Mouse (Mus musculus): ENCODE results near the gene Mrpl21. TPM values are rescaled to one million over a fixed set of nuclear protein-coding genes. Genes with fewer than 3 reads are reported as not detected.

Gene Mrpl21
- polyA plus RNA-seq, 1 experiment = 77.6 TPM

GRCm38 (mm10) chr19:3264348-3264747, 18.4 kb upstream of the Mrpl21 start:
- H3K9ac ChIP-seq (ENCODE audit: low read depth, poor library complexity, severe bottlenecking) = no peak overlapping the region
- H3K27me3 ChIP-seq (ENCODE audit: control insufficient read depth, insufficient read depth, low read length, poor library complexity, severe bottlenecking) = no peaks in the 10 kb centered on the region
- H3K27ac ChIP-seq (ENCODE audit: insufficient read depth, low read length) = no peak overlapping the region
- H3K4me3 ChIP-seq (ENCODE audit: low read depth, low read length) = no peak overlapping the region
- H3K4me1 ChIP-seq (ENCODE audit: control insufficient read depth, insufficient read depth, low read length) = no peaks in the 10 kb centered on the region
- H3K36me3 ChIP-seq (ENCODE audit: control insufficient read depth, insufficient read depth, low read length, poor library complexity, severe bottlenecking) = no peaks in the 10 kb centered on the region
- TF ChIP-seq EP300 (IDR thresholded peaks at IDR 0.05; ENCODE audit: insufficient read depth, low read depth, low read length) (no peak), POLR2A (IDR thresholded peaks at IDR 0.05; ENCODE audit: insufficient read depth, low read length) (no peak), CTCF (IDR thresholded peaks at IDR 0.05; ENCODE audit: low read depth, low read length) (no peak)
- H3K9me3 ChIP-seq (replicated peaks; ENCODE audit: control insufficient read depth, insufficient read depth, low read length, poor library complexity, severe bottlenecking) = no peaks in the 10 kb centered on the region

GRCm38 (mm10) chr19:3265180-3265579, 17.5 kb upstream of the Mrpl21 start:
- TF ChIP-seq EP300 (IDR thresholded peaks at IDR 0.05; ENCODE audit: insufficient read depth, low read depth, low read length) (no peak), CTCF (IDR thresholded peaks at IDR 0.05; ENCODE audit: low read depth, low read length) (no peak), POLR2A (IDR thresholded peaks at IDR 0.05; ENCODE audit: insufficient read depth, low read length) (no peak)
- H3K4me3 ChIP-seq (ENCODE audit: low read depth, low read length) = no peak overlapping the region
- H3K27me3 ChIP-seq (ENCODE audit: control insufficient read depth, insufficient read depth, low read length, poor library complexity, severe bottlenecking) = no peaks in the 10 kb centered on the region
- no peak overlapping the region for H3K9ac ChIP-seq (ENCODE audit: low read depth, poor library complexity, severe bottlenecking)
- H3K4me1 ChIP-seq (ENCODE audit: control insufficient read depth, insufficient read depth, low read length) = no peaks in the 10 kb centered on the region
- no peaks in the 10 kb centered on the region for H3K9me3 ChIP-seq (replicated peaks; ENCODE audit: control insufficient read depth, insufficient read depth, low read length, poor library complexity, severe bottlenecking)
- no peaks in the 10 kb centered on the region for H3K36me3 ChIP-seq (ENCODE audit: control insufficient read depth, insufficient read depth, low read length, poor library complexity, severe bottlenecking)
- no peak overlapping the region for H3K27ac ChIP-seq (ENCODE audit: insufficient read depth, low read length)

GRCm38 (mm10) chr19:3266136-3266535, 16.6 kb upstream of the Mrpl21 start:
- Histone ChIP-seq H3K4me1 (ENCODE audit: control insufficient read depth, insufficient read depth, low read length) (no peaks in the 10 kb centered on the region), H3K27ac (ENCODE audit: insufficient read depth, low read length) (no peak overlapping the region), H3K27me3 (ENCODE audit: control insufficient read depth, insufficient read depth, low read length, poor library complexity, severe bottlenecking) (no peaks in the 10 kb centered on the region), H3K36me3 (ENCODE audit: control insufficient read depth, insufficient read depth, low read length, poor library complexity, severe bottlenecking) (no peaks in the 10 kb centered on the region), H3K4me3 (ENCODE audit: low read depth, low read length) (no peak overlapping the region), H3K9ac (ENCODE audit: low read depth, poor library complexity, severe bottlenecking) (no peak overlapping the region), H3K9me3 (replicated peaks; ENCODE audit: control insufficient read depth, insufficient read depth, low read length, poor library complexity, severe bottlenecking) (no peaks in the 10 kb centered on the region)
- TF ChIP-seq EP300 (IDR thresholded peaks at IDR 0.05; ENCODE audit: insufficient read depth, low read depth, low read length) = no peak
- TF ChIP-seq POLR2A (IDR thresholded peaks at IDR 0.05; ENCODE audit: insufficient read depth, low read length) = no peak
- no peak for TF ChIP-seq CTCF (IDR thresholded peaks at IDR 0.05; ENCODE audit: low read depth, low read length)

DNA sequence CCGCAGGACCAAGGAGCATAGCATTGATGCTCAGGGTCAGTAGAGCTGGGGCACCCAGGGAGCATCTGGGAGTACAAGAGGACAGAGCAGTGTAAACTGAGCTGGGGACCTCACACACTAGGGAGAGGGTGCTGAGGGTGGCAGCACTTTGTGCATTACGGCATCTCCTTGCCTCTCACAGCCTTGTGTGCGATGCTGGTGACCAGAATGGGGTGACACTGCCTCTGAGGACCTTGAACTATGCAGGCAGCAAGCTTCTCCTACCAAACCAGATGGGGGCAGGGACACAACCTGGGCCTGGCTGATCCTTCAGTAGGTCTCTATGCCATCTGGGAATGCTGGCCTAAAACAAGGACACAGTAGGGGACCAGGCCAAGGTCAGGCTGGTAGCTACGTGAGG, 16.0 kb upstream of the Mrpl21 start:
- H3K4me1 ChIP-seq (ENCODE audit: control insufficient read depth, insufficient read depth, low read length) = no peaks in the 10 kb centered on the region
- no peaks in the 10 kb centered on the region for H3K27me3 ChIP-seq (ENCODE audit: control insufficient read depth, insufficient read depth, low read length, poor library complexity, severe bottlenecking)
- H3K27ac ChIP-seq (ENCODE audit: insufficient read depth, low read length) = no peak overlapping the region
- H3K4me3 ChIP-seq (ENCODE audit: low read depth, low read length) = no peak overlapping the region
- TF ChIP-seq CTCF (IDR thresholded peaks at IDR 0.05; ENCODE audit: low read depth, low read length) (no peak), EP300 (IDR thresholded peaks at IDR 0.05; ENCODE audit: insufficient read depth, low read depth, low read length) (no peak), POLR2A (IDR thresholded peaks at IDR 0.05; ENCODE audit: insufficient read depth, low read length) (no peak)
- H3K9ac ChIP-seq (ENCODE audit: low read depth, poor library complexity, severe bottlenecking) = no peak overlapping the region
- H3K36me3 ChIP-seq (ENCODE audit: control insufficient read depth, insufficient read depth, low read length, poor library complexity, severe bottlenecking) = no peaks in the 10 kb centered on the region
- H3K9me3 ChIP-seq (replicated peaks; ENCODE audit: control insufficient read depth, insufficient read depth, low read length, poor library complexity, severe bottlenecking) = no peaks in the 10 kb centered on the region

GRCm38 (mm10) chr19:3267340-3267739, 15.4 kb upstream of the Mrpl21 start:
- no peaks in the 10 kb centered on the region for H3K36me3 ChIP-seq (ENCODE audit: control insufficient read depth, insufficient read depth, low read length, poor library complexity, severe bottlenecking)
- no peak overlapping the region for H3K9ac ChIP-seq (ENCODE audit: low read depth, poor library complexity, severe bottlenecking)
- no peak overlapping the region for H3K27ac ChIP-seq (ENCODE audit: insufficient read depth, low read length)

DNA sequence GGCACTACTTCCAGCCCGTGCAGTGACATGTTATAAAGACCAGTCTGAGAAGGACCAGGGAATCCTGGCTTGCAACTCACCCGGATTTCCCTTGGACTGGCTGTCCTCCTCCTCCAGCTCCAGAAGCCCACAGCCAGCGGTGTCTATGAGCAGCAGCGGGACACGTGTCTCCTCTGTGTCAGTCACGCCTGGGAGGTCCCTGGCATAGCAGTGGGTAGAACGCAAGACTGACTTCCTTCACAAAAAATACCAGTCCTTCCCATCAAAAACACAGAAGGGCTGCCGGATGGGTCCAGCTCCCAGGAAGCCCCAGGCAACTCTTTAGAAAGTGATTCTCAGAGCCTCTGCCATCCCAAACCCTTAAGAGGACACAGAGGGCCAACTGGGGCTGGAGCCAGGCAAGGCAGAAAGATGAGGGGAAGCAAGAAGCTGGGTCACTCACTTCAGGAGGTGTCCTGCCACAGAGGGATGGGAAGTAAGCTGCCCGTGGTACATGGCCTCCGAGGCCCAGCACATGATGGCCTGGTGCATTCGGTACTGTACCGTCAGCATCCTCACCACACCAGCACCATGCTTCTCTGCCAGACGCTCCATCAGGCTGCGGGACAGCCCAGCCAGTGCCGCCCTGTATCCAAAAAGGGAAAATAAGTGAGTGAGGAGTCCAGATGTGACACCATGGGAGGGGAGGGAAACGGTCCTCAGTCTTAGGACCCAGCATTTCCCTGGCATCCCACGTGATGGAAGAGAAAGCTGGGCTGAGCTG, 14.3 kb upstream of the Mrpl21 start:
- H3K4me1 ChIP-seq (ENCODE audit: control insufficient read depth, insufficient read depth, low read length) = no peaks in the 10 kb centered on the region
- no peak overlapping the region for H3K9ac ChIP-seq (ENCODE audit: low read depth, poor library complexity, severe bottlenecking)
- no peaks in the 10 kb centered on the region for H3K27me3 ChIP-seq (ENCODE audit: control insufficient read depth, insufficient read depth, low read length, poor library complexity, severe bottlenecking)
- no peak overlapping the region for H3K27ac ChIP-seq (ENCODE audit: insufficient read depth, low read length)
- no peaks in the 10 kb centered on the region for H3K9me3 ChIP-seq (replicated peaks; ENCODE audit: control insufficient read depth, insufficient read depth, low read length, poor library complexity, severe bottlenecking)
- TF ChIP-seq EP300 (IDR thresholded peaks at IDR 0.05; ENCODE audit: insufficient read depth, low read depth, low read length) (no peak), POLR2A (IDR thresholded peaks at IDR 0.05; ENCODE audit: insufficient read depth, low read length) (no peak), CTCF (IDR thresholded peaks at IDR 0.05; ENCODE audit: low read depth, low read length) (no peak)
- no peak overlapping the region for H3K4me3 ChIP-seq (ENCODE audit: low read depth, low read length)
- no peaks in the 10 kb centered on the region for H3K36me3 ChIP-seq (ENCODE audit: control insufficient read depth, insufficient read depth, low read length, poor library complexity, severe bottlenecking)

More at GRCm38 (mm10) chr19:3267340-3267739, 15.4 kb upstream of the Mrpl21 start:
- H3K4me1 ChIP-seq (ENCODE audit: control insufficient read depth, insufficient read depth, low read length) = no peaks in the 10 kb centered on the region
- no peak overlapping the region for H3K4me3 ChIP-seq (ENCODE audit: low read depth, low read length)
- no peaks in the 10 kb centered on the region for H3K27me3 ChIP-seq (ENCODE audit: control insufficient read depth, insufficient read depth, low read length, poor library complexity, severe bottlenecking)
- no peak for TF ChIP-seq EP300 (IDR thresholded peaks at IDR 0.05; ENCODE audit: insufficient read depth, low read depth, low read length)
- TF ChIP-seq POLR2A (IDR thresholded peaks at IDR 0.05; ENCODE audit: insufficient read depth, low read length) = no peak
- TF ChIP-seq CTCF (IDR thresholded peaks at IDR 0.05; ENCODE audit: low read depth, low read length) = no peak
- no peaks in the 10 kb centered on the region for H3K9me3 ChIP-seq (replicated peaks; ENCODE audit: control insufficient read depth, insufficient read depth, low read length, poor library complexity, severe bottlenecking)
